Mouse (Mus musculus) CH12.LX (cell line): ENCODE measurements around the gene Trappc3.

Source experiments
- CHD2 ChIP-seq: IDR thresholded peaks from 2 replicates; pipeline ENCODE4 v1.6.1; 2011; ENCODE audit warnings: low read length, improper control_type of control experiment
- CTCF ChIP-seq, 2 experiments: IDR thresholded peaks in 1 of 2; conservative IDR thresholded peaks in 1 of 2; 2 replicates each; pipeline ENCODE4 v1.5.1; 2011 to 2012; ENCODE audit warnings: low read depth in 2 of 2, low read length in 2 of 2, improper control_type of control experiment in 1 of 2, inconsistent platforms in 1 of 2, mild to moderate bottlenecking in 1 of 2, moderate library complexity in 1 of 2
- EP300 ChIP-seq: IDR thresholded peaks from 2 replicates; pipeline ENCODE4 v1.6.1; 2011; ENCODE audit warnings: low read length, improper control_type of control experiment
- ETS1 ChIP-seq: conservative IDR thresholded peaks from 2 replicates; pipeline ENCODE4 v1.6.1; 2012; ENCODE audit warnings: low read depth, mild to moderate bottlenecking, inconsistent platforms, low read length, improper control_type of control experiment, moderate library complexity
- JUND ChIP-seq: conservative IDR thresholded peaks from 2 replicates; pipeline ENCODE4 v1.6.1; 2011; ENCODE audit warnings: low read depth, low read length, improper control_type of control experiment
- MAFK ChIP-seq: IDR thresholded peaks from 2 replicates; pipeline ENCODE4 v1.6.1; 2011; ENCODE audit warnings: low read length, improper control_type of control experiment; ENCODE audit not compliant: insufficient replicate concordance
- MAX ChIP-seq: IDR thresholded peaks from 2 replicates; pipeline ENCODE4 v1.6.1; 2011; ENCODE audit warnings: low read length, improper control_type of control experiment
- MXI1 ChIP-seq: IDR thresholded peaks from 2 replicates; pipeline ENCODE4 v1.6.1; 2011; ENCODE audit warnings: mild to moderate bottlenecking, low read depth, low read length, improper control_type of control experiment
- NELFE ChIP-seq: IDR thresholded peaks from 2 replicates; pipeline ENCODE4 v1.6.1; 2011; ENCODE audit warnings: low read depth, low read length, improper control_type of control experiment
- POLR2A ChIP-seq: IDR thresholded peaks from 2 replicates; pipeline ENCODE4 v1.6.1; 2011; ENCODE audit warnings: low read depth, mild to moderate bottlenecking, improper control_type of control experiment, low read length
- POLR2AphosphoS2 ChIP-seq: IDR thresholded peaks from 2 replicates; pipeline ENCODE4 v1.6.1; 2011; ENCODE audit warnings: low read depth, low read length, improper control_type of control experiment
- USF2 ChIP-seq: conservative IDR thresholded peaks from 2 replicates; pipeline ENCODE4 v1.6.1; 2011; ENCODE audit warnings: low read depth, low read length, improper control_type of control experiment

- TF ChIP-seq ETS1 (no peak), POLR2A (peak; percentile 82), CTCF (conservative IDR thresholded peaks at IDR 0.05 in 1 of 2, IDR thresholded peaks at IDR 0.05 in 1 of 2; ENCODE audit: low read depth in 2 of 2, low read length in 2 of 2) (peak; percentile 39 to 100; a peak in 3 of 4 replicates), NELFE (peak; percentile 98), JUND (no peak), MAFK (no peak), MXI1 (peak; percentile 92), USF2 (no peak), EP300 (no peak), MAX (peak; percentile 71; the same call in 1 of the 2 replicates), POLR2AphosphoS2 (peak; percentile 76; the same call in 1 of the 2 replicates), CHD2 (0 out of 2 replicates have a peak, but pooled peaks have one; percentile 37)
These were observed 59.2 kb downstream of the Trappc3 start, which contains the start of gene Adprhl2 for GRCm38 (mm10) chr4:126321111-126321853.
